Mouse (Mus musculus) right cerebral cortex, postnatal 25 days (tissue): ENCODE measurements around the gene Clca2.
"Not testable (repeated sequence)": the region's sequence is repeated elsewhere in the genome, so short reads cannot be mapped to it uniquely, and the experiment has no call there.

Experiments
- DNase-seq: peaks from one replicate; pipeline ENCODE4 v3.0.0; 2022

The Clca2 gene

GRCm38 (mm10) chr3:145083081-145083480 is 16.2 kb downstream of the Clca2 start:
- DNase-seq, result no peak

GRCm38 (mm10) chr3:145080904-145081303 is 18.3 kb downstream of the Clca2 start:
- DNase-seq, result no peak

DNA sequence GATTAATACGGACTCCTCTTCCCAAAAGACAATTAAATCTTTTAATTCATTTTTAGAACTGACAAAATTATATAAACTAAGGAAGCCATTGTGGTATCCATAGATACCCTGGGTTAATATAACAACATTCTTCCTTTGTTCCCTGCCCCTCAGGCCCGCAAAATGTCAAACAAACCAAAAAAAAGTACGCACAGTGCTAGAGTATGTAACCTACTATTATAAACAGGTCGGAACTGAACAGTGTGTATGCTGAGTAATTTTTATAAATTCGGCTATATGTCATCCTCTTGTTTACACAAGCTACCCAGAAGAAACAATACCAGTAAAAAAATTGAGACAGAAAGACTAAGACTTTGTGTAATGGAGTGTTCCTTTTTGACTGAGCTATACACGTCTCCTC is 20.8 kb downstream of the Clca2 start:
- no peak for DNase-seq

- no peak for DNase-seq
These were observed 26.9 kb downstream of the Clca2 start for GRCm38 (mm10) chr3:145072339-145072738.

GRCm38 (mm10) chr3:145068964-145069363 is 30.3 kb downstream of the Clca2 start:
- DNase-seq, result no peak

GRCm38 (mm10) chr3:145055138-145055537 is 44.1 kb downstream of the Clca2 start:
- not testable (repeated sequence) for DNase-seq

GRCm38 (mm10) chr3:145049820-145050219 is 49.4 kb downstream of the Clca2 start:
- DNase-seq, result no peak

DNA sequence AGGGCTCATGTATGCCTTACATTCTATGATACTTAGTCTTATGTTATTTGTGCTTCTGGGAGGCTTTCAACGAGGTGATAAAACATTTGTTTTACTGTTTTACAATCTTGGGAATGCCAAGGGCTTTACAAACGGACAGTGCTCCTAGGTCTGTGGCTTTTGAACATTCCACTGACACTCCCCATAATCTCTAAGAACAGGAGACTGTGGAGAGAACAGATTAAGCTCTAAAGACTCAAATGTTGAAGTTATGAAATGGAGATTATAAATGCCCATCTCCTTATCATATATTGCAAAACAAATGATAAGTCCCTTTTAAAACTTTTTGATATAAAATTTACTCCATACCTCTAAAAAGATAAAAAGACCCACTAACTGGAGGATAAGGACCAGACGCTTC is 60.4 kb downstream of the Clca2 start:
- no peak for DNase-seq

GRCm38 (mm10) chr3:145032676-145033075 is 66.6 kb downstream of the Clca2 start, which contains the start of gene Clca1:
Gene Clca1, minus strand, starts transcription at chr3:145032776.
- no peak for DNase-seq

DNA sequence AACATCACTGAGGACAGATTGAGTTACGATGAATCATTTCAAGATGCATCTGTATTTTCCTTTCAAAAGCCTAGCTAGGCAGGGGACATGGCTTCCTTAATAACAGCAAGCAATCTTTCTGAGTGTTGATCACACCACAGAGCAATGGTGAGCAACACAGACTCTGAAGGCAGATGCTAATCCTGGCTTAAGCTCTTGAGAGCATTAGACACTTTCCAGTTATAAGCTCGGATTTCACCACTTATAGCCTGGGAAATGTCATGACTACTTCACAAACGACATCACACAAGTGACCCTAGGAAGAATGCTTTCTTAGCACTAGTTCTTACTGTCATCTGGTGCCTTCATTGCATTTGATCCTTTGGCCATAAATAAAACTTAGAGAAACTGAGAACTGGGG is 71.2 kb downstream of the Clca2 start:
- DNase-seq, result no peak

- peak; percentile 38 for DNase-seq
These were observed 72.5 kb downstream of the Clca2 start for GRCm38 (mm10) chr3:145026750-145027149.
